In genomic region chr4:32216466-32216865, GRCm38 (mm10) we compare ENCODE assay signal across 17 mouse cellular contexts.
"Had no signal": no experiment of that assay in that cellular context is flagged by ENCODE, and none has a peak within 500 bp of the region (broad histone marks: within the 10 kb centered on the region; RNA-seq: fewer than 3 reads in every experiment).

No protein-coding gene starts in this region.

- H3K4me2 ChIP-seq: lung, embryonic 14.5 days; midbrain, embryonic 11.5 days; midbrain, embryonic 13.5 days; midbrain, embryonic 15.5 days; neural tube, embryonic 13.5 days; neural tube, embryonic 15.5 days had no signal

- H3K9me3 ChIP-seq: megakaryocyte, embryonic 14.5 days; midbrain, embryonic 13.5 days; midbrain, embryonic 15.5 days; neural tube, embryonic 13.5 days; neural tube, embryonic 15.5 days had no signal

- ATAC-seq: midbrain, embryonic 13.5 days; midbrain, embryonic 15.5 days had no signal

- H3K9ac ChIP-seq: liver, embryonic 14.5 days; lung, embryonic 14.5 days; midbrain, embryonic 13.5 days; midbrain, embryonic 15.5 days; neural tube, embryonic 13.5 days; neural tube, embryonic 15.5 days had no signal

- DNase-seq: lung, adult 18-20 months; lung, embryonic 14.5 days; lung, postnatal 14 days; lung, postnatal 36 days; retina, postnatal 1 day; right cerebral cortex, adult 18-20 months; right cerebral cortex, postnatal 14 days; thymus, adult 18-20 months; thymus, postnatal 36 days had no signal

- H3K36me3 ChIP-seq: midbrain, embryonic 13.5 days; midbrain, embryonic 15.5 days; neural tube, embryonic 13.5 days; neural tube, embryonic 15.5 days had no signal

- H3K4me3 ChIP-seq: megakaryocyte, embryonic 14.5 days; midbrain, embryonic 13.5 days; midbrain, embryonic 15.5 days; neural tube, embryonic 13.5 days; neural tube, embryonic 15.5 days had no signal

- H3K27me3 ChIP-seq: midbrain, embryonic 13.5 days; midbrain, embryonic 15.5 days; neural tube, embryonic 13.5 days; neural tube, embryonic 15.5 days had no signal

- H3K27ac ChIP-seq: liver, embryonic 14.5 days; macrophage; midbrain, embryonic 13.5 days; midbrain, embryonic 15.5 days; neural tube, embryonic 13.5 days; neural tube, embryonic 15.5 days had no signal
